Mouse (Mus musculus): ENCODE results near the gene AF067063.
A peak's percentile ranks its signal among the peaks of the same experiment; 100 is the strongest.
"Not testable (repeated sequence)": the region's sequence is repeated elsewhere in the genome, so short reads cannot be mapped to it uniquely, and the experiment has no call there.

Gene AF067063

GRCm38 (mm10) chr13:119830116-119830515, at the start of gene AF067063:
Gene AF067063 (minus strand): TSS chr13:119830216.
- DNase-seq (ENCODE audit: inconsistent ontology term) = not testable (repeated sequence)

GRCm38 (mm10) chr13:119864395-119864999, 34.5 kb upstream of the AF067063 start:
- DNase-seq (ENCODE audit: inconsistent ontology term) = not testable (repeated sequence)

GRCm38 (mm10) chr13:119862399-119862798, 32.4 kb upstream of the AF067063 start:
- DNase-seq (ENCODE audit: inconsistent ontology term) = not testable (repeated sequence)

DNA sequence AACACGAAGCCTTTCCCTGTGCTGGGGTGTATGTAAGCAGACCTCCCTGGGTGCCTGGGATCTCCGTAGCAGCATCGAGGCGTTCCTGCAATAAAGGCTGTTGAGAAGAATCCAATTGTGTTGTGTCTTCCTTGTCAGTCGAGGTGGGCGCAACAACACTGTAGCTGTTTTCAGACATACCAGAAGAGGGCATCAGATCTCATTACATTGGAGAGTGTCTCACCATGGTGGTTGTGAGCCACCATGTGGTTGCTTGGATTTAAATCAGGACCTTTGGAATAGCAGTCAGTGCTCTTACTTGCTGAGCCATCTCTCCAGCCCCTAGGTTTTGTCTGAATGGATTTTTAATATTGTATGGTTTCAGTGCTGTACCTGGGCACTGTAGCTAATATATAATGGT, 10.0 kb upstream of the AF067063 start:
- not testable (repeated sequence) for DNase-seq (ENCODE audit: inconsistent ontology term)

- peak; percentile 14 for DNase-seq (ENCODE audit: inconsistent ontology term)
Observed at GRCm38 (mm10) chr13:119837719-119838337, 7.8 kb upstream of the AF067063 start.

- DNase-seq (ENCODE audit: inconsistent ontology term) = peak; percentile 49
Observed at GRCm38 (mm10) chr13:119836324-119836811, 6.4 kb upstream of the AF067063 start.

- peak; percentile 24 for DNase-seq (ENCODE audit: inconsistent ontology term)
Observed at GRCm38 (mm10) chr13:119835320-119836056, 5.5 kb upstream of the AF067063 start, which contains the start of gene D13Ertd608e. Gene D13Ertd608e (plus strand): TSS chr13:119836006.

GRCm38 (mm10) chr13:119817579-119818206, 12.3 kb downstream of the AF067063 start:
- no peak for DNase-seq (ENCODE audit: inconsistent ontology term)

DNA sequence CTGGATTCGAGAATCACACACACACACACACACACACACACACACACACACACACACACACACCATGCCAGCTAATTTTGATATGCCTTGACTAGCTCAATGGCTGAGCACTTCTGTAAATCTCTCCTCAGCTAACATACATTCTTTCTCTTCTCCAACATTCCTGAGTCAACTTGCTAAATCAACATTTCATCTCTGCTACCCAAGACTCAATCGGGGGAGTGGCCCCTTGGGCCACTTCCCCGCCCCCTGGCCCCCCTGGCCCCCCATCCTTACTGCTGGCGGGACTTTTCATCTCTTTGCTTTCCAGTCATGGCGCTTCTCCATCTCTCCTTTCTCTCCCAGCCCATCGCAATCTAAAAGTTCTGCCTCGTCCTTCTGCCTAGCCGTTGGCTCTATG, 13.2 kb downstream of the AF067063 start:
- no peak for DNase-seq (ENCODE audit: inconsistent ontology term)

DNA sequence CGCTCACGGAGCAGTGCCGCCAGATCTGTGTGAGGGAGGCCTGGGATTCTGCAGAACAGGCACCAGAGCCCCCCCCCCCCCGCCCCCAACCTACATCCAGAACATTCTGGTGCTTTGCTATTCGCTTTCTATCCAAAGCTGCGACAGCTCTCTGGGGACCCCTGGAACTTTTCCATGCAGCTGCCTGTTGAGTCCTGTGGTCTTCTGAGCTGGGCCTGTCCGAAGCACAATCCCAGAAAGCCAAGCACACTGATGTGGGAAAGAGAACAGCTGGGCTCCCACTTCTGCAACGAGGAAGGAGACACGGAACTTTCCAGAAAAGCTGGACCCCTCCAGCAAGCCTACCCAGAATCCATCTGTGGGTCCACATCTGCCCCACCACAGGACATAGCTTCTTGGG, 20.0 kb downstream of the AF067063 start:
- no peak for DNase-seq (ENCODE audit: inconsistent ontology term)

GRCm38 (mm10) chr13:119808937-119809336, 21.1 kb downstream of the AF067063 start:
- no peak for DNase-seq (ENCODE audit: inconsistent ontology term)

DNA sequence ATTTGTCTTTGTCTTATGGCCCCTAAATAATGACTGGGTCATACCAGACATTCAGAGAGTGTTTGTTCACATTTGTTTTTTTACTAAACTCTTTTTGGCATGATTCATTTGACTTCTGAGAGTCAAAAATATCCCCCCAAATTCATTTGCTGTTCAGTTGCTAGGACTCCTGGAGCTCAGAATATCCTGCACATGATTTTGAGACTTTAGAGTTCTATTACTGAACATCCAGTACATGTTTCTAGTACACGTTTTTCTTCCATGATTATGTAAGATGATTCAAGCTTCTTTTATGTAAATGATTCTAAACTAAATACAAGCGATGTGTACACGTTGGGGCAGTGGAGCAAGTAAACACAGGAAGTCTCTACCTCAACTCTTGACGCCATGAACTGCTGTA, 32.4 kb downstream of the AF067063 start:
- no peak for DNase-seq (ENCODE audit: inconsistent ontology term)

- no peak for DNase-seq (ENCODE audit: inconsistent ontology term)
Observed at GRCm38 (mm10) chr13:119792791-119793404, 37.1 kb downstream of the AF067063 start.

DNA sequence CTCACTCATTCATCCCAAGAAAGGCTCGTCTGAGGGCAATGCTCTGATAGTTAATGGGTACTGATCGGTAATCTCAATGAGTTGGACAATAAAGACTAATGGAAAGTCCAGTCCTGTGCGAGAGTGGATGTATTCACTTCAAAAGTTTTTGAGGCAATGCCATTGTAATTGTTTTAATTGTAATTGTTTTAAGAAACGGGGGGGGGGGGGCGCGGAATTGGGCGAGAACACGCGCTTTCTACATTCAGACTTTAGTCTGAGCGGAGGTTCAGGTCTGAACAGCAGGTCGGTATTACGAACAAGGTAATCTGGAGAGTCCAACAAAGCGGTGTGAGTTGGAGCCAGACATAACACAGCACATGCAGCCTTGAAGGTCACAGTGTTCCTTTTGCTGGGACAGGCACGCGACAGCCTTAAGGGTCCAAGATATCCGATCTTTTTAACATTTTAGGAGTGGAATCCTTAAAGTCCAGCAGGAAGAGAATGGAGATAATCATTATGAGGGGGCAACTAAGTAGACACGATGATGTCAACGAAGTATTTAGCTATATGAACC, 38.4 kb downstream of the AF067063 start:
- DNase-seq (ENCODE audit: inconsistent ontology term) = no peak

DNA sequence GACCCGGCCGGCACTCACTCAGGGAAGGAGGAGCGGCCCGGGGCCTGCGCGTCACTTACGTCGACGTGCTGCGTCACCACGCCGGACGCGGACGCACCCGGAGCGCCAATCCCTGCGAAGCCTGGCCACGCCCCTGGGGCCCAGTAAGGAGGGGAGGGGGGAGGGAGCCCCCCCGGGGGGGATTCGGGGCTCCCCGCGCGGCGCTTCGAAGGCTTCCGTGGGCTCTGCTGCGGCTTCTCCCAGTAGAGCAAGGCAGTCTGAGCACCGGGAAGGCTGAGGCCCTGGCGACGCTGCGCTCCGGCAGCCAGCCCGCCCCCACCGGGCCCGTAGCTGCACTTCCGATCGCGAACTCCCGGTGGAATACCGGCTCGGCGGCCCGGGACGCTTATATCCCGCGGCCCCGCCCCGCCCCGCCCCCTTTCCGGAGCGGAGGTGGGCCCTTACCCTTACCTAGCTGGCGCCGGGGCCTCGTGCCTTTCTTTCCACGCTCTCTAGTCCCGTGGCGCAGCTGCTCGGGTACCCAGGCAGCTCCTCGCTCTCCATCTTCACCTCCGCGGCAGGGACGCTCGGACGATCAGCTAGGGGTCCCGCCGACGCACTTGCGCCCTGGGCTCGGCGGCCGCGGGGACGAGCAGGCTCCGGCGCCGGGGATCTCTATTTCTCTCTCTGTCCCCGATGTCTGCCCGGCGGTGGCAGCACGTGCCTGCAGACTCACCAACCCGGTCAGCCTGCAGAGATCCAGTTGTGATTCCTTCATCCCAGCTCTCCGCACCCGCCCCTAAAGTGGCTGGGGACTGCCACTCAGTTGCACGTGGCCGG, 39.0 kb downstream of the AF067063 start, which contains the start of gene Zfp131:
Gene Zfp131 (minus strand): TSS at position 129 of the 819 bp plus-strand sequence.
- DNase-seq (ENCODE audit: inconsistent ontology term) = peak; percentile 98

DNA sequence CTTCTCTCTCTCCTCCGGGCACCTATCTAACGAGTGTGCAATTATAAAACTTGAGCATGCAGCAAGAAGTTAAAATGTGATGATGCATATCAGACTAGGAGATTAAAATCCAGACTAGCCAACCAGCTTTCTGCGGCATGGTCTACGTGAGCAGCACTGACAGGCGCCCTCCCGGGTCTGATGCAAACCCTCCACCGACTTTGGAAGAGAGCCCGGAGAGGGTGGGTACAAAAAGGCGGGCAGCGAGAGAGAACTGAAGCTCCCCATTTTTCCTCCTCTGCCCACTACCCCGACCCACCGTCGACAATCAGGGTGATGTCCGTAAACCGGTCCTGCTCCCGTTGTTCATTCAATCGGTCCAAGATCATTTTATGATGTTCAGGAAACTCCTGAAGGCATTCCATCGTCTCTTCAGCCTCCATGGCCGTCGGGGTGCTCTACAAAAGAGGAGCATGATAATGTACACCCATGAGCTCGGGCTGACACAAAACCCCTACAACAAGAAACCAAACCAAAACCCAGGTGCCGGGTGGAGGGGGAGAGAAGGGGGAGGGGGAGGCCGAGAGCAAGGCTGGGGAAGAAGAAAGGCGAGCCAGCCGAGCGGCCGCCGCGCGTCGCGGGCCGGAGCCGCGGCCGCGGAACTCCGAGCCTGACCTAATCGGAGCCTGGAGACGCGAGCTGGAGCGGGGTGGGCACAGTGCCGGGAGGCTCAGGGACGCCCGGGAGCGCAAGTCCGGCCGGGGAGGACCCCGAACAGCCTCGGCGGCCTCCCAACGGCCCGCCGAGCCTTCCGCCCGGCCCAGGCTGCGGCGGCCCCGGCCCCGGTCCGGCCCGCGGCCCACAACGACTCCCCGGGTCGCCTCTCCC, 39.9 kb downstream of the AF067063 start:
- DNase-seq (ENCODE audit: inconsistent ontology term) = peak; percentile 79

- DNase-seq (ENCODE audit: inconsistent ontology term) = no peak
Observed at GRCm38 (mm10) chr13:119783581-119783980, 46.4 kb downstream of the AF067063 start.
